Mouse (Mus musculus): Measurements from ENCODE around the gene Irx2. TPM values are rescaled to one million over a fixed set of nuclear protein-coding genes. Genes with fewer than 3 reads are reported as not detected.

The Irx2 gene
- total RNA-seq (2021) = 1 to 10 TPM; 4.5 to 5.0 TPM

DNA sequence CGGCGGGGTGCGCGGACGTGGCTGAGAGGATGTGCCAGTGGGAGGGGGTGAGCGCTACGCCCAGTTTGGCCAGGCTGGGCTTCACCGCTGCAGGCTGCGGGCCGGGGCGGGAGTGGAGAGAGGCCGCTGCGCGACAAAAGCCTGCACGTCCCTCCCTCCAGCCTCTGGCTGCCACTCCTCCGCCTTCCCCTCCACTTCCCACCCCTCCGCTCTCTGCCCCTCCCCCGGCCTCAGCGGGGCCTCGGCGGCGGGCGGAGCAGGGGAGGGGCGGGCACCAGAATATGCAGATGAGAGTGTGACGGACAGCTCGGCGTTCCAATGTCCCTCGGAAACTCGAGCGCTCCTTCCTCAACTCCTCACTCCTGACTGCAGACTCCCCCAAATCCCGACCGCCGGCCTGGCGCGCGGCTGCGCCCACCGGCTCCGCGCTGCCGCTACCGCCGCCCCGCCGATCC, at the start of gene Irx2:
Irx2 (plus strand) TSS at position 359 of the 455 bp plus-strand sequence.
- intact Hi-C loops (cut with DNase I) = no loop called here

DNA sequence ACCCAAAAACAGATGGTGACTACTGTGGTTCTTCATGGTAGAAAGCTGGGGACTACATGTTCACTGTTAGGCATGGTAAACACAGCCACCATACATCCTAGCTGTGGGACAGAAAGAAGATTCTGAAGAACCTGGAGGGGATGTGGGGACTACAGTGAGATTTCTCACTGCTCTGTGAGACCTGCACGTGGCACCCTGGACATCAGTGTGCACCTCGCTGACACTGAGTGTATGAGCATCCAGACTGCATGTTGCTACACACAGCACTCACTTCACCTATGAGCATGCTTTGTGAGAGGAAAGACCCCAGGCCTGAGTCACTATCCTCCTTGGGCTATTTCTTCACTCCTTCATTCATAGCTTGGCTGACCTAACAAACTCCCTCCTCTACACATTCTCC, 47.3 kb upstream of the Irx2 start:
- intact Hi-C loops (cut with DNase I) = no loop called here
- DNase-seq (ENCODE audit: low spot score) = no peak

More for the DNA sequence above, at the start of gene Irx2:
- peak; percentile 48 for DNase-seq (ENCODE audit: low spot score)

DNA sequence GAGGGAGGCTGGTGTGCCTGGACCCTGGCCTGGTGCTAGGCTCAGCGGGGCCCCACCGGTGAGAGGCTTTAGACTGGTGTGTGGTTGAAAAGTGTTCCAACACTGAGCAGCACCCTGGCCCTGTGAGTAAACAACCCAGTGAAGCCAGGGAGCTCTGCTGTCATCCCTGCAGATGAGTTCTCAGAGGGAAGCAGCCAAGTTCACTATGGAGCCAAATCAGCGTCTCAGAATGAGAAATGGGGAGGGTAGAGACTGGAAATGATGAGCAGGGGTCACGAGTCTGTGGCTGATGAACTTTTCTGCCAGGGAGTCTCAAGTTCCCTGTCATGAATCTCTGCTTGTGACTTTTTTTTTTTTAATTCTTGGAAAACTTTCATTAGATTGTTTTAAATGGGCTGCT, 36.1 kb upstream of the Irx2 start:
- intact Hi-C loops (cut with DNase I) = no loop called here
- DNase-seq (ENCODE audit: low spot score) = no peak

DNA sequence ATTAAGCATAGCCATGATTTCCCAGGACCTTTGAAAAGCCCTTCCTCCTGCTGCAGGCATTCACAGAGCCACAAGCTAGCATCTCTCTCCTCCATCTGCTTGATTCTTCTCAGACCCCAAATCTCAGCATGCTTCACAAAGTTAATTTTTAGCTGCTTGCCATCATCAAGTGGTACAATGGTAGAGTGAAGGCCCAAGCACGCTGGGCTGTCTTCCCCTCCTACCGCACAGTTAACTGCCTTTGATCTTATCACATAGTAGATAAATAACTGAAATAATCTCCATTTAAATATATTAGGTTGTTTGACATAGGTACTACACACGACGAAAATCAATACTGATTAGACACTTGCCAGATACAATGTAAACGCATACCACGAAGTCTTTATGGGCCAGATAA, 35.3 kb upstream of the Irx2 start:
- intact Hi-C loops (cut with DNase I) = no loop called here
- DNase-seq (ENCODE audit: low spot score) = no peak

DNA sequence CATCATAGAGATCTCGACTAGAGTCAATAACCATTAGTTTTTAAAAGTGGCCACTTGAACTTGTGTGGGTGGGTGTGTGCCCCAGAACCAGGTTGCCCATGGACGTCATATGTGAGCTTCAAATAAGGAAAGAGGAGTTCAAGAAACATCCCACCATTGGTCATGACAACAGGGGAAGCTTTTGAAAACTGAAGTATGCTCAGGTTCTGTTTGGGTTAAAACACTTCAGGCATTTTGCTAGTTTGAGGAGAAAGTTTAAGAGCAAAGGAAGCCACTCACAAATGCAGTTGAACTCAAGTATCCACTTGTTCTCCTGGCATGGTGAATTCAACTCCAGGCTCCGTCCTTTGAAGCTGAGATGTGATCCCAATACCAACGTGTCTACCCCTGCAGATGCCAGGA, 34.9 kb upstream of the Irx2 start:
- intact Hi-C loops (cut with DNase I) = no loop called here

DNA sequence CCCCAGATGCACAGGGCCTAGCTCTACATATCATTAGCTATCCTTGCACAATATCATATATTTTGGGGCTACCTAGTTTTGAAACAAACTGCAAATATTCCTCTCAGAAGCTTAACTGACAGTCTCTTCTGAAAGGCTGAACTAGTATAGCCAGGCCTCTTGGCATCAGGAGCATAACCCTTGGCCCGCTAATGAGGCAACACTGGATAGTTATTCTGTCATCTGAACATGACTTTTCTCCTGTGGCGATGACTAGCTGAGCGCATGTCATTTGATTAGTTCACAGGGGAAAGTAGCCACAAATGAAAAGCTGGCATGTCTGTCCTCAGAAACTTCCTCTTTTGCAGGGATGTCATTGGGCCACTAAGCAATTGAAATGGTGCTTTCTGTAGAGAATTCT, 29.4 kb upstream of the Irx2 start:
- DNase-seq (ENCODE audit: low spot score) = no peak
- intact Hi-C loops (cut with DNase I) = no loop called here

More for the DNA sequence above, 34.9 kb upstream of the Irx2 start:
- DNase-seq (ENCODE audit: low spot score) = no peak

DNA sequence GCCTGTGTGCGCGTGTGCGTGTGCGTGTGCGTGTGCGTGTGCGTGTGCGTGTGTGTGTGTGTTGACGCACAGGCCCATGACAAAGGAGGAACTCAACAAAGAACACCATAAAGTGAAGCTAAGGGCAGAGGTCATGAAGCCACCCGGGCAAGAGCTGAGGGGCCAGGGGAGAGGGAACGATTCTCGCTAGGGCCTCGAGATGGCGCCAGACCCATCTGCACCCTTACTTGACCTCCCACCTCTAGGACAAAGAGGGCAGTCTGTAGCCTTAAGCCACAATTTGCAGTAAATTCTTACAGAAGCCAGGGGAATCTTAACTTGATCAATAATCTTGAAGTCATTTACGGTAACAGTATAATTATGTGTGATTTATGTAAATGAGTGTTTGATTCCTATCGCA, 19.9 kb upstream of the Irx2 start:
- intact Hi-C loops (cut with DNase I) = no loop called here

DNA sequence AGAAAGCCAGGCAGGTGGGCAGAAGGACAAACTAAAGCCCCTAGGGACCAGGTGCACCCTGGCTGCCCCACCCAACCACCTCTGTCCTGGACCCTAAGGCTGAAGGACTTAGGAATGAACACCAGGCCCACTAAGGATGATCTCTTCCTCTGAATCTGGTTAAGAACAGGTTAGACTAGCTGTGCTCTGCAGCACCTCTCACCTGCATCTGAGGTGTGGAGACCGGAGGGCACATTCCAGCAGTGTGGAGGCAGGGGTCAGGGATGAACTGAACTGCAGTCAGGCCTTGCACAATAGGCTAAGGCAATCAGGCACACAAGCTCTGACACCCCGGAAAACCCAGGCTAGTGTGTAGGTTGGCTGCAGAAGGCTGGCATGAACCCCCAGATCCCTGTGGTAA, 18.3 kb upstream of the Irx2 start:
- intact Hi-C loops (cut with DNase I) = no loop called here
- no peak for DNase-seq (ENCODE audit: low spot score)

More for the DNA sequence above, 19.9 kb upstream of the Irx2 start:
- no peak for DNase-seq (ENCODE audit: low spot score)

DNA sequence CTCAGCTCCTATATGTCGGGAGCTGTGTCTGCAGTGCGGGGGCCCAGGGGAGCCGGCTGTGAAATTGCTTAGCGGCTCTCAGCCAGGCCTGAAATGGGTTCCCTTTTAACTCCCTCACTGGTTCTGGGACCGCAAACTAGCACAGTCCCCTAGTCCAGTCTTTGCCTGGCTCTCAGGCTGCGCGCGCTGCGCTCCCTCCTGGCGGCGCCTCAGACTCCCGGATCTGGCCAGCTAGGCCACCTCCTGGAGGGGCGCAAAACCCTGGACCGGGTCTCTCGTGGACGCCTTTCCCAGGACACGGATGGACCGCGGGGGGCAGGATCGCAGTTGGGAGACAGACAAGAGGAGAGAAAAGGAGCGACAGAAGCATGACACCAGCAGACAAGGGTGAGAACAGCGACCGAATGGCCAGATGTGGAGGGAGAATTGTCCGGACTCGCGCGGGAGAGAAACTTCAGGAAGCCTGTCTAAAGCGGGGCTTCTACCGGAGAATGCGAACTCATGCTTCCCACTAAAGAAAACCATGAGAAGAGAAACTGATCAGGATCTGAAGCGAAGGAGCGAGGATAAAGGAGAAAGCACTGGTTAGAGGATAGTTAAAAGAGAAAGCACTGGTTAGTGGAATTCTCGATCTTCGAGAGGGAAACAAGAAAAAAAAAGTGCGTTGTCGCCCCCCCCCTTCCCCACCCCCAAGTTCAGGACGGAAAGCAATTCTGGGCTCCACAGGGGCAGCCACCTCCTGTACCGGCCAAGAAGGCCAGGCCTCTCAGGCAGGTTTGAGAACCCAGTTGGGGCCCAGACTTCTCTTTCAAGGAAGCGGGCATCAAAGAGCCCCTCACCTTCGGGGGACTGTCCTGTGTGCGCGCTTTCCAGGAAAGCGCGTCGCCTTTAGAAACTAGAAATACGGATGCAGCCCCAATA, 4.4 kb upstream of the Irx2 start:
- DNase-seq (ENCODE audit: low spot score) = no peak
- intact Hi-C loops (cut with DNase I) = loop anchor here (2.0 kb wide), 1 partner anchor 661 kb away; the partner anchor contains the start of gene Irx1

DNA sequence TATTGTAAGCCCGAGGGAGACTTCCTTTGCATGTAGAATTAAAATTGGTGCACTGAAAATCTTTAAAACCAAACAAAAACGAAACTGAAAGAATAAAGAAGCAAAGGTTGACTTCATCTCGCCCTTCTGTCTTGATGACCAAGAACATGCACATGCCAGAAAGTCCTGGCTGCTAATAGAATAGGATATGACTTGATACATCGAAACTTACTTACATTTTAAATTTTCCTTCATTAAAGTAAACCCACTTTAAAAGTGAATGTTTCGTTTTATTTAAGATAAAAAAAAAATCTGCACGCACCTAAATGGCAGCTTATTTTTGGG, 3.8 kb upstream of the Irx2 start:
- intact Hi-C loops (cut with DNase I) = loop anchor here (2.0 kb wide), 1 partner anchor 662 kb away; the partner anchor contains the start of gene Irx1
- DNase-seq (ENCODE audit: low spot score) = no peak

DNA sequence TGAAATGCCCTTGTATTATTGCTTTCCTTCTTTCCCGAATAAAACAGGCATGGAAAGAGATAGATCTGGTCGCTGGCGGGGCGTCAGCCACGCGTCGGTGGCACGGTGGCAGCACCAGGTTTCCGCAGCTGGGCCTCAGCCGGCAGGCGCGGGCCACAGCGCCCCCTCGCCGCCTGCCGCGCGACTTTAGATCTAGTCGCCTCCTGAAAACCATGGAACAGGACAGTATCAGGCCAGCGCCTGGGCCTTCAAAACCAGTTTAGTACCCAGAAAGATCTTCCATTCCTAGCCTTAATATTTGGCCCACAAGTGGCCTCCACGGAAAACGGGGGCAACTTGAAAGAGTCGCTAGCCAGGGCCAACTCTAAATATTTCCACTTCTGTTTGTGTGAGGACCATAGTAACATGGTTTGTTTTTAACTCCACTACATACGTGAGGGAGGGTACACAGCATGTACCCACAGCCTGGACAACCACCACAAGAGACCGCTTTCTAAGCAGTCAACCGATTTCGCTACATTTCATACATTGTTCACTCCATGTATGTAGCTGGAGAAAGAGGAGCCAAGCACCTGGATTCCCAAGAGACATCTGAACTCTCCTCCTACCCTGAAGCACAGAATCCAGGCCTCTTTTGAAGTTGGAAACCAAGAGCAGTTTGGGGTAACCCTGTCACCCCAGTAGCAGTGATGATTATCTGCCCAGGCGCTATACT, 3.2 kb upstream of the Irx2 start:
- intact Hi-C loops (cut with DNase I) = loop anchor here (2.0 kb wide), 1 partner anchor 663 kb away; the partner anchor contains the start of gene Irx1
- DNase-seq (ENCODE audit: low spot score) = no peak

DNA sequence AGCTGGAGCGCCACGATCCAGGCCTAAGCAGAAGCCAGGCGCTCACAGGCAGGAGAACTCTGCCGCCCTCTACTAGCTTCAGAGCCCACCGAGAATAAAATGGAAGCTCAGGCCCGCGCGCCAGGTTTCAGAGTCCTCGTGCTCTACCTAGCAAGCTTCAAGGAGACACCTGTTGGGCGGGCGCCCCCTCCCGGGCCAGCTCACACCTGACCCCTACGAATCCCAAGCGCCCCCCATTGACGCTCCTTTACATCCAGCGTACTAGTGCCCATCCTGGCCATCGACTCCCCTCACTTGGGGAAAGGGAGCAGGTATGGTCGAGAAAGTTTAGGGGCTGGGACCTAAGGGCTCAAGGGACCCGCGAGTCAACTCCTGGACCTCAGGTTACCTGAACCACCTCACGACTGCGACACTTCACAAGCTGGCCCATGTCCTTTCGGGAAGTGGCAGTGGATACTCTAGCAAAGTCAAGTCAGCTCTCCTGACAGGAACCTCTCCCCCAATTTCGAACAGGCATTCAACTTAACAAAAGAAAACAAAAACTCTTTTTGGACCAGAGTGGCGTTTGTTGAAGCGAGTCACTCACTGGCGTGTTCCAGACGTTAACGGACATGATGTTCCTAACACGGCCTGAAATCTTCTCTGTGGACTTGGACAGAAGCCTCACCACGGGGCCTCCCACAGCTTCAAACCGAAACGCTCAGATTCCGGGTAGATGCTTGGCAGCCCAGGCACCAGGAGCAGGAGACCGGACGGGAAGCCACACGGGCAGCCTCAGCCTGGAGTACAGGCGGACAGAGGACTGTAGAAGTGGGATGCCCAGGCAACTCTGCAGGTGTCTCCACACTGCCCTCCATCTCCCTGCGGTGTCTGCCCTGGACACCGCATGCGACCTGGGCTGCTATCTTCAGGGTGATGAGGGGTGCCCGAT, 964 bp upstream of the Irx2 start:
- intact Hi-C loops (cut with DNase I) = no loop called here
- no peak for DNase-seq (ENCODE audit: low spot score)

DNA sequence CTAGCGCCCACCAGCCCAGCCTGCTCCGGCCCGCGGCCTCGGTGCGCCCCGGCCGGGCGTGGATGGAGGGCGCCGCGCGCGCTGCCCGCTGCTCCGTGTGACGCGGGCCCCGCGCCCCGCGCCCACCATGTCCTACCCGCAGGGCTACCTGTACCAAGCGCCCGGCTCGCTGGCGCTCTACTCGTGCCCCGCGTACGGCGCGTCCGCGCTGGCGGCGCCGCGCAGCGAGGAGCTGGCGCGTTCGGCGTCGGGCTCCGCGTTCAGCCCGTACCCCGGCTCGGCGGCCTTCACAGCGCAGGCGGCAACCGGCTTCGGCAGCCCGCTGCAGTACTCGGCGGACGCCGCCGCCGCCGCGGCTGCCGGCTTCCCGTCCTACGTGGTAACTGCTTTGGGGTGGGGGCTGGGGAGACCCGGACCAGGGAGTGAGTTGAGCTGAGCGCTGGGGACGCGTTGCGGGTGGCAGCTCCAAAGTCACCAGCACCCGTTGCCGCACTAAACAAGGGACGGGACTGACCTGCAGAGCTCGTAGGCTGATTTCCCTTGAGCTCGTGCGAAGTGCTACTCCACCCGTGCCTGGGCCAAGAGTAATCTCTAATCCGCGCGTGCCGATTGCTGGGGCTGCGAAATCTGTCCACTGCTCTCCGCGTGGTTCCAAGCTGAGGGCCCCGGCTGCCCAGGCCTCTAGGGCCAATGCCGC, 463 bp downstream of the Irx2 start:
- no peak for DNase-seq (ENCODE audit: low spot score)
- intact Hi-C loops (cut with DNase I) = no loop called here

DNA sequence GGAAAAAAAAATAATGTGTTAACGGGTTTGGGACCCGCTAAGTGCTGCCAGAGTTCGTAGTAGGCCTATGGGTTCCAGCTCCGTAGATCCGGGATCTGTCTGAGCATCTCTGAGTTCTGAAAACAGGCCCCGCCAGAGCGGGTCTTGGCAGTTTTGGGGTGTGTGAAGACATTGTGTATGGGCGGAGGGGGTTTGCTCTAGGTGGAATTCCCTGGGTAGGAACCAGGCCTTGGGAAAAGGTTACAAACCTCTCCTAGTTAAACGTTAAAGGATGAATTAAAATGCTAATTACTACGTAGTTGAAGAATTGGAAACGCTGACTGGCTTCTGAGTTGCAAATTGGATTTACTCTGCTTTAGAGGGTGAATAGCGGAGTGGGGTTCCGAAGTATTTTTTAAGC, 1.2 kb downstream of the Irx2 start:
- no peak for DNase-seq (ENCODE audit: low spot score)
- intact Hi-C loops (cut with DNase I) = loop anchor here (10.0 kb wide), 1 partner anchor 405 kb away; no protein-coding TSS in a partner anchor

DNA sequence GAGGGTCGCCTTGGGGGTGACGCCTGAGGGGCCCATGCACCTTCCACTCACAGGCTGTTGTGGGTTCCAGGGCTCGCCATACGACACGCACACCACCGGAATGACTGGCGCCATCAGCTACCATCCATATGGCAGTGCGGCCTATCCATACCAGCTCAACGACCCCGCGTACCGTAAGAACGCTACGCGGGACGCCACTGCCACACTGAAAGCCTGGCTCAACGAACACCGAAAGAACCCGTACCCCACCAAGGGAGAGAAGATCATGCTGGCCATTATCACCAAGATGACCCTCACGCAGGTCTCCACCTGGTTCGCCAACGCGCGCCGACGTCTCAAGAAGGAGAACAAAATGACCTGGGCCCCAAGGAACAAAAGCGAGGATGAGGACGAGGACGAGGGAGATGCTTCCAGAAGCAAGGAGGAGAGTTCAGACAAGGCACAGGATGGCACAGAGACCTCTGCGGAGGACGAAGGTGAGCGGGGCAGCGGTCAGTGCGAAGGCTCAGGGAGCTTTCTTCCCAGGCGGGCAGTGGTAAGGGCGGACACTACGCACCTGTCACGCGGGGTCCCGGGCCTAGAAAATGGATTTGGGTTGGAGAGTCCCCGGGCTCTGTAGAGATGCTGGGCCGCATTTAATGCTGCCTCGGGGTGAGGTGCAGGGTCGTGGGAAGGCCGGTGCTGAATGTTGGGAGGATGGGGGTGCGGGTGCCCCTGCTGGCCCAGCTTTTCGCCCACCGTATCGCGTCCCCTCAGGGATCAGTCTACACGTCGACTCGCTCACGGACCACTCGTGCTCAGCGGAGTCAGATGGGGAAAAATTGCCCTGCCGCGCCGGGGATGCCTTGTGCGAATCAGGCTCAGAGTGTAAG, 2.1 kb downstream of the Irx2 start:
- intact Hi-C loops (cut with DNase I) = loop anchor here (10.0 kb wide), 1 partner anchor 404 kb away; no protein-coding TSS in a partner anchor
- DNase-seq (ENCODE audit: low spot score) = no peak

DNA sequence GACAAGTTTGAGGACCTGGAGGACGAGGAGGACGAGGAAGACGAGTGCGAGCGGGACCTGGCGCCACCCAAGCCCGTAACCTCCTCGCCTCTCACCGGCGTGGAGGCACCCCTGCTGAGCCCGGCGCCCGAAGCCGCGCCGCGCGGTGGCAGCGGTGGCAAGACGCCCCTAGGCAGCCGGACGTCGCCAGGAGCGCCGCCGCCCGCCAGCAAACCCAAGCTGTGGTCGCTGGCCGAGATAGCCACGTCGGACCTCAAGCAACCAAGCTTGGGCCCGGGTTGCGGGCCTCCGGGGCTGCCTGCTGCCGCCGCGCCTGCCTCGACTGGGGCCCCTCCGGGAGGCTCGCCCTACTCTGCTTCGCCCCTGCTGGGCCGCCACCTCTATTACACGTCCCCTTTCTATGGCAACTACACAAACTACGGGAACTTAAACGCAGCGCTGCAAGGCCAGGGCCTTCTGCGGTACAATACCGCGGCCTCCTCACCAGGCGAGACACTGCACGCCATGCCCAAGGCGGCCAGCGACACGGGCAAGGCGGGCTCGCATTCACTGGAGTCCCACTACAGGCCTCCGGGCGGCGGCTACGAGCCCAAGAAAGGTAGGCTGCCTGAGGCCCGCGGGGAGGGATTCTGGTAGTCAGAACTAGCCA, 2.9 kb downstream of the Irx2 start:
- intact Hi-C loops (cut with DNase I) = loop anchor here (10.0 kb wide), 1 partner anchor 403 kb away; no protein-coding TSS in a partner anchor
- DNase-seq (ENCODE audit: low spot score) = no peak

DNA sequence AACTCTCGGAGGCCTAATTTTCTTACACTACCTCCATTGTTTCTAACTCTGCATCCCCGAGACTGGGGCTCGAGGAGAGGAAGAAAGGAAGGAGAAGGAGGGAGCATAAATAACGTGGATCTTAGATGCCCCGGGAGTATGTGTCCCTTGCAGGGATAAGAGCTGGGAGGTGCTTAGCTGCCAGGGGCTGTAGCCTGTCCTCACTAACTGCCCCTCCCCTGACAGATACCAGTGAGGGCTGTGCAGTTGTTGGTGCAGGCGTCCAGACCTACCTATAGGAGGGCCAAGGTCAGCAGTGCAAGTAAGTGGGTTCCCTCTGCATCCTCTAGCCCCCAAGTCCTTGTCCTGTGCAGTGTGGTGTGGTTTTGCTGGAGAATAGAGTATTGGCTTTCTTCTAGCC, 3.7 kb downstream of the Irx2 start:
- no peak for DNase-seq (ENCODE audit: low spot score)
- intact Hi-C loops (cut with DNase I) = loop anchor here (10.0 kb wide), 1 partner anchor 402 kb away; no protein-coding TSS in a partner anchor

DNA sequence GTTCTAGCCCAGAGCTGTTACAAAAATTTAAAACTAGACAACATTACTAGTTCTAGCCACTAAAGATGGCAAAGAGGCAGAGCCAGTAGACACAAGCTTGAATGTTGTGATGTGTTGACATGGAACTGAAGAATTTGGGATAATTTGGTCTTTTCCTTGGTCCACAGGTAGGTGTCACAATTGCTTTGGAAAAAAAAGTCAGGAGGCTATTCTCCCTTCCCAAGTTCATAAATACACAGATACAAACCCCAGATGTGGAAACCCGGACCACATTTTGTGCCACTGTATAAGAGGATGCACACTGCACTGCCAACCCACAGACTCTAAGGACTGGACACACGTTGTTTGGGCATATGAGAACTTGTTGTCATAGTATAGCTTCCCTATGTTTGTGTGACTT, 4.5 kb downstream of the Irx2 start:
- DNase-seq (ENCODE audit: low spot score) = no peak
- intact Hi-C loops (cut with DNase I) = loop anchor here (10.0 kb wide), 1 partner anchor 402 kb away; no protein-coding TSS in a partner anchor

Measured in heart, postnatal 25 days (tissue).